Mouse (Mus musculus) neural tube, embryonic 15.5 days (tissue): ENCODE data around the gene Srbd1. TPM values are rescaled to one million over a fixed set of nuclear protein-coding genes. Genes with fewer than 3 reads are reported as not detected.

Source experiments
- ATAC-seq: fragments of 200-750 bp; cut with Nextera tagmentation; 2 replicates; pipeline ENCODE4 v1.8.0; 2017; ENCODE audit warnings: mild to moderate bottlenecking, moderate TSS enrichment, moderate library complexity; ENCODE audit not compliant: low FRiP score
- H3K27ac ChIP-seq: fragments of 300-500 bp; sonication (generic); replicated peaks from 2 replicates; pipeline ENCODE4 v1.5.1; 2015; ENCODE audit warnings: mild to moderate bottlenecking, inconsistent platforms
- H3K27me3 ChIP-seq: fragments of 300-500 bp; sonication (generic); replicated peaks from 2 replicates; pipeline ENCODE4 v1.6.1; 2015; ENCODE audit warnings: inconsistent platforms
- H3K36me3 ChIP-seq: fragments of 300-500 bp; sonication (generic); 2 replicates; pipeline ENCODE4 v1.6.1; 2015; ENCODE audit warnings: inconsistent platforms
- H3K4me1 ChIP-seq: fragments of 300-500 bp; sonication (generic); 2 replicates; pipeline ENCODE4 v1.6.1; 2015; ENCODE audit warnings: inconsistent platforms
- H3K4me2 ChIP-seq: fragments of 300-500 bp; sonication (generic); 2 replicates; pipeline ENCODE4 v1.6.1; 2015; ENCODE audit warnings: inconsistent platforms, mild to moderate bottlenecking, moderate library complexity
- H3K4me3 ChIP-seq: fragments of 300-500 bp; sonication (generic); replicated peaks from 2 replicates; pipeline ENCODE4 v1.5.1; 2015; ENCODE audit warnings: mild to moderate bottlenecking, inconsistent platforms
- H3K9ac ChIP-seq: fragments of 300-500 bp; sonication (generic); replicated peaks from 2 replicates; pipeline ENCODE4 v1.6.1; 2015; ENCODE audit warnings: mild to moderate bottlenecking, inconsistent platforms
- H3K9me3 ChIP-seq: fragments of 300-500 bp; sonication (generic); replicated peaks from 2 replicates; pipeline ENCODE4 v1.6.1; 2016; ENCODE audit warnings: inconsistent platforms
- WGBS: fragments of 180-500 bp; shearing (Covaris S2); methylation state at CpG from one replicate; pipeline ENCODE4 v1.1.7; 2015; ENCODE audit warnings: mixed read lengths; 5-methylcytosine and 5-hydroxymethylcytosine counted together
- polyA plus RNA-seq: library from polyadenylated mRNA; unstranded; fragments of >200 nt; fragmentation: Nextera tagmentation; extraction: Ambion mirVana; gene quantifications from 2 replicates; pipeline ENCODE4 v1.2.1, GENCODE M21; 2015

Srbd1 gene
- polyA plus RNA-seq, 1 experiment from 2014 or later, result 13.9 TPM

GRCm38 (mm10) chr17:86132534-86132933 lies 12.4 kb downstream of the Srbd1 start:
- 81% methylated on average over 5 of the region's 5 CpGs for WGBS
- Histone ChIP-seq H3K4me1 (no peaks in the 10 kb centered on the region), H3K4me2 (no peak overlapping the region), H3K27ac (no peak overlapping the region), H3K36me3 (peaks cover 33% of the 10 kb centered on the region), H3K9me3 (no peaks in the 10 kb centered on the region), H3K9ac (no peak overlapping the region), H3K4me3 (no peak overlapping the region), H3K27me3 (no peaks in the 10 kb centered on the region)
- ATAC-seq, result no peak

- Histone ChIP-seq H3K9me3 (no peaks in the 10 kb centered on the region), H3K4me3 (no peak overlapping the region), H3K27ac (no peak overlapping the region), H3K4me1 (no peaks in the 10 kb centered on the region), H3K27me3 (no peaks in the 10 kb centered on the region), H3K36me3 (peaks cover 18% of the 10 kb centered on the region), H3K4me2 (no peak overlapping the region), H3K9ac (no peak overlapping the region)
- WGBS, result 94% methylated on average over 5 of the region's 5 CpGs
- no peak for ATAC-seq
Measured at GRCm38 (mm10) chr17:86128198-86128597, 16.8 kb downstream of the Srbd1 start.

- Histone ChIP-seq H3K9ac (no peak overlapping the region), H3K4me2 (no peak overlapping the region), H3K4me1 (no peaks in the 10 kb centered on the region), H3K9me3 (no peaks in the 10 kb centered on the region), H3K27ac (no peak overlapping the region), H3K27me3 (no peaks in the 10 kb centered on the region), H3K36me3 (peaks cover 30% of the 10 kb centered on the region), H3K4me3 (no peak overlapping the region)
- no peak for ATAC-seq
- WGBS, result 93% methylated on average over 5 of the region's 5 CpGs
Measured at GRCm38 (mm10) chr17:86125908-86126307, 19.1 kb downstream of the Srbd1 start.

GRCm38 (mm10) chr17:86123146-86123545 lies 21.8 kb downstream of the Srbd1 start:
- H3K27ac ChIP-seq, result no peak overlapping the region
- no peak for ATAC-seq
- H3K4me1 ChIP-seq, result no peaks in the 10 kb centered on the region
- H3K9ac ChIP-seq, result no peak overlapping the region
- no peak overlapping the region for H3K4me2 ChIP-seq
- H3K27me3 ChIP-seq, result no peaks in the 10 kb centered on the region
- no peaks in the 10 kb centered on the region for H3K9me3 ChIP-seq
- H3K36me3 ChIP-seq, result peaks cover 35% of the 10 kb centered on the region
- 82% methylated on average over 3 of the region's 3 CpGs for WGBS
- no peak overlapping the region for H3K4me3 ChIP-seq

GRCm38 (mm10) chr17:86096875-86097274 lies 48.1 kb downstream of the Srbd1 start:
- WGBS, result 91% methylated on average over 2 of the region's 2 CpGs
- Histone ChIP-seq H3K9me3 (no peaks in the 10 kb centered on the region), H3K9ac (no peak overlapping the region), H3K4me1 (no peaks in the 10 kb centered on the region), H3K4me2 (no peak overlapping the region), H3K4me3 (no peak overlapping the region), H3K27me3 (no peaks in the 10 kb centered on the region), H3K36me3 (peaks cover 13% of the 10 kb centered on the region), H3K27ac (no peak overlapping the region)
- no peak for ATAC-seq

- Histone ChIP-seq H3K27ac (no peak overlapping the region), H3K4me2 (no peak overlapping the region), H3K9ac (no peak overlapping the region), H3K4me1 (no peaks in the 10 kb centered on the region), H3K9me3 (no peaks in the 10 kb centered on the region), H3K36me3 (peaks cover 7% of the 10 kb centered on the region), H3K4me3 (no peak overlapping the region), H3K27me3 (no peaks in the 10 kb centered on the region)
- 100% methylated on average over 1 of the region's 1 CpGs for WGBS
- no peak for ATAC-seq
Measured at GRCm38 (mm10) chr17:86093124-86093523, 51.9 kb downstream of the Srbd1 start.

- ATAC-seq, result no peak
Measured at GRCm38 (mm10) chr17:86091631-86092030, 53.3 kb downstream of the Srbd1 start.

GRCm38 (mm10) chr17:86089893-86090588 lies 54.9 kb downstream of the Srbd1 start:
- Histone ChIP-seq H3K4me3 (no peak overlapping the region), H3K36me3 (no peaks in the 10 kb centered on the region), H3K4me2 (no peak overlapping the region), H3K9me3 (no peaks in the 10 kb centered on the region), H3K27ac (no peak overlapping the region), H3K9ac (no peak overlapping the region), H3K4me1 (no peaks in the 10 kb centered on the region), H3K27me3 (no peaks in the 10 kb centered on the region)
- 62% methylated on average over 9 of the region's 9 CpGs for WGBS
- ATAC-seq, result no peak

More at GRCm38 (mm10) chr17:86091631-86092030, 53.3 kb downstream of the Srbd1 start:
- Histone ChIP-seq H3K4me2 (no peak overlapping the region), H3K27me3 (no peaks in the 10 kb centered on the region), H3K36me3 (peaks cover 4% of the 10 kb centered on the region), H3K27ac (no peak overlapping the region), H3K4me3 (no peak overlapping the region), H3K9ac (no peak overlapping the region), H3K4me1 (no peaks in the 10 kb centered on the region), H3K9me3 (no peaks in the 10 kb centered on the region)
- WGBS, result 84% methylated on average over 1 of the region's 1 CpGs

GRCm38 (mm10) chr17:86087922-86088321 lies 57.1 kb downstream of the Srbd1 start:
- Histone ChIP-seq H3K27ac (no peak overlapping the region), H3K36me3 (no peaks in the 10 kb centered on the region), H3K4me2 (no peak overlapping the region), H3K4me1 (no peaks in the 10 kb centered on the region), H3K9me3 (no peaks in the 10 kb centered on the region), H3K27me3 (no peaks in the 10 kb centered on the region), H3K9ac (no peak overlapping the region), H3K4me3 (no peak overlapping the region)
- ATAC-seq, result no peak
- 90% methylated on average over 9 of the region's 9 CpGs for WGBS

- H3K27me3 ChIP-seq, result no peaks in the 10 kb centered on the region
- no peak overlapping the region for H3K9ac ChIP-seq
- 89% methylated on average over 4 of the region's 4 CpGs for WGBS
- no peak overlapping the region for H3K4me3 ChIP-seq
- H3K4me2 ChIP-seq, result no peak overlapping the region
- no peak overlapping the region for H3K27ac ChIP-seq
- ATAC-seq, result no peak
- H3K9me3 ChIP-seq, result no peaks in the 10 kb centered on the region
- no peaks in the 10 kb centered on the region for H3K4me1 ChIP-seq
- H3K36me3 ChIP-seq, result no peaks in the 10 kb centered on the region
Measured at GRCm38 (mm10) chr17:86086191-86086590, 58.8 kb downstream of the Srbd1 start.

- no peak overlapping the region for H3K27ac ChIP-seq
- H3K4me1 ChIP-seq, result no peaks in the 10 kb centered on the region
- H3K4me2 ChIP-seq, result no peak overlapping the region
- no peak overlapping the region for H3K9ac ChIP-seq
- H3K27me3 ChIP-seq, result no peaks in the 10 kb centered on the region
- 62% methylated on average over 7 of the region's 7 CpGs for WGBS
- no peak overlapping the region for H3K4me3 ChIP-seq
- no peak for ATAC-seq
- no peaks in the 10 kb centered on the region for H3K9me3 ChIP-seq
- H3K36me3 ChIP-seq, result no peaks in the 10 kb centered on the region
Measured at GRCm38 (mm10) chr17:86083207-86083606, 61.8 kb downstream of the Srbd1 start.

GRCm38 (mm10) chr17:86078060-86078459 lies 66.9 kb downstream of the Srbd1 start:
- H3K4me3 ChIP-seq, result no peak overlapping the region
- no peaks in the 10 kb centered on the region for H3K27me3 ChIP-seq
- H3K4me1 ChIP-seq, result no peaks in the 10 kb centered on the region
- H3K9me3 ChIP-seq, result no peaks in the 10 kb centered on the region
- H3K9ac ChIP-seq, result no peak overlapping the region
- no peaks in the 10 kb centered on the region for H3K36me3 ChIP-seq
- no peak for ATAC-seq
- no peak overlapping the region for H3K4me2 ChIP-seq
- WGBS, result 79% methylated on average over 11 of the region's 11 CpGs
- no peak overlapping the region for H3K27ac ChIP-seq
